Mouse (Mus musculus) fat pad, adult 2 months (tissue): ENCODE measurements around the gene Zfp235.

Experiments
- DNase-seq: peaks from one replicate; pipeline ENCODE4 v3.0.0-alpha.2; 2011; ENCODE audit warnings: low read depth, low spot score; ENCODE audit errors: extremely low read depth

The Zfp235 gene

GRCm38 (mm10) chr7:24133996-24134828 lies at the start of gene Zfp235:
Zfp235 (plus strand) TSS chr7:24134169.
- peak; percentile 47 for DNase-seq

- no peak for DNase-seq
Measured at GRCm38 (mm10) chr7:24086871-24087270, 47.1 kb upstream of the Zfp235 start.

GRCm38 (mm10) chr7:24087485-24088125 lies 46.4 kb upstream of the Zfp235 start:
- no peak for DNase-seq

GRCm38 (mm10) chr7:24104403-24104802 lies 29.6 kb upstream of the Zfp235 start:
- no peak for DNase-seq

GRCm38 (mm10) chr7:24105144-24105703 lies 28.7 kb upstream of the Zfp235 start:
- no peak for DNase-seq

GRCm38 (mm10) chr7:24110839-24111238 lies 23.1 kb upstream of the Zfp235 start:
- DNase-seq = no peak

- no peak for DNase-seq
Measured at GRCm38 (mm10) chr7:24111772-24112155, 22.2 kb upstream of the Zfp235 start.

- peak; percentile 80 for DNase-seq
Measured at GRCm38 (mm10) chr7:24112156-24112856, 21.7 kb upstream of the Zfp235 start, which contains the start of gene Zfp112. Zfp112 (plus strand) TSS chr7:24112314.

GRCm38 (mm10) chr7:24113001-24113400 lies 21.0 kb upstream of the Zfp235 start:
- no peak for DNase-seq

GRCm38 (mm10) chr7:24116655-24117054 lies 17.3 kb upstream of the Zfp235 start:
- no peak for DNase-seq

- DNase-seq = no peak
Measured at GRCm38 (mm10) chr7:24133425-24133995, 459 bp upstream of the Zfp235 start.

- no peak for DNase-seq
Measured at GRCm38 (mm10) chr7:24142566-24142965, 8.6 kb downstream of the Zfp235 start.

- no peak for DNase-seq
Measured at GRCm38 (mm10) chr7:24153272-24153671, 19.3 kb downstream of the Zfp235 start.

GRCm38 (mm10) chr7:24172191-24172590 lies 38.2 kb downstream of the Zfp235 start:
- peak; percentile 59 for DNase-seq

- no peak for DNase-seq
Measured at GRCm38 (mm10) chr7:24174618-24175336, 40.8 kb downstream of the Zfp235 start, which contains the start of gene Zfp114. Zfp114 (plus strand) TSS chr7:24175060.

- DNase-seq = no peak
Measured at GRCm38 (mm10) chr7:24175337-24175711, 41.4 kb downstream of the Zfp235 start.

- no peak for DNase-seq
Measured at GRCm38 (mm10) chr7:24187611-24188010, 53.6 kb downstream of the Zfp235 start.

- no peak for DNase-seq
Measured at GRCm38 (mm10) chr7:24188901-24189570, 55.1 kb downstream of the Zfp235 start.

GRCm38 (mm10) chr7:24189571-24189944 lies 55.6 kb downstream of the Zfp235 start:
- no peak for DNase-seq

- no peak for DNase-seq
Measured at GRCm38 (mm10) chr7:24191361-24191760, 57.4 kb downstream of the Zfp235 start.
